Mouse (Mus musculus): ENCODE measurements around the gene Unc5a.

GRCm38 (mm10) chr13:54945332-54945731 is 3.9 kb upstream of the Unc5a start:
- TF ChIP-seq GATA1 (IDR thresholded peaks at IDR 0.05; ENCODE audit: low read length) (no peak), TAL1 (IDR thresholded peaks at IDR 0.05; ENCODE audit: low read length) (no peak)

All from erythroblast, embryonic 14.5 days (primary cell).